Mouse (Mus musculus): ENCODE results near the gene Nlgn3.

- TF ChIP-seq CTCF (IDR thresholded peaks at IDR 0.05; ENCODE audit: low read depth) (no peak), EP300 (optimal IDR thresholded peaks at IDR 0.05) (no peak)
Measured at GRCm38 (mm10) chrX:101304646-101305045, 5.7 kb downstream of the Nlgn3 start.

Measured in stomach, postnatal 0 days (tissue).